Mouse (Mus musculus) testis, adult 2 months (tissue): Measurements from ENCODE around the gene Ttf2.

ENCODE experiments used
- CTCF ChIP-seq: fragments of 200-500 bp; IDR thresholded peaks from 2 replicates; pipeline ENCODE4 v1.5.1; 2012; ENCODE audit warnings: low read depth, mild to moderate bottlenecking, inconsistent platforms, low read length, moderate library complexity; ENCODE audit not compliant: control insufficient read depth, insufficient read depth, insufficient replicate concordance
- POLR2A ChIP-seq: fragments of 200-500 bp; IDR thresholded peaks from 2 replicates; pipeline ENCODE4 v1.6.1; 2012; ENCODE audit warnings: low read depth, mild to moderate bottlenecking, inconsistent platforms, low read length, moderate library complexity; ENCODE audit not compliant: control insufficient read depth

DNA sequence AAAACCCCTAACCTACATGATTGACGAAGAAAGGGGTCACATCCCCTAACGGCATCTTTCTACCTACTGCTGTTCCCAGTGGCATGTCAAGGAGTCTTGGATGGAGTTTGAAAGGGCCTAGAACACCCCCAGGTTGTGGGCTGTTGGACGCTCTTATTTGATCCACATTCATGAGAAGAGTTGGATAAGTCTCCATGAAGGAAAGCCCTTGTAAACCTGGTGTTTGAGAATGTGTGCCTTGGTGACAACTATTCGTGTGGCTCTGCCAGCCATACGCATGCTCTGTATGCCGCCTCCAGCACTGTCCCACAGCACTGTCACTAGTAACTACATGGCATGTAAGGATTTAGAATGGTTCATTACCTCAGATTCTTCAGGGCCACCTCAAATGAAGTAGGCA lies 33.3 kb downstream of the Ttf2 start:
- TF ChIP-seq POLR2A = no peak
- no peak for TF ChIP-seq CTCF
